Mouse (Mus musculus) myocyte (in vitro differentiated cells): ENCODE measurements around the gene Ahcy.

ENCODE experiments used
- MYOG ChIP-seq, 3 experiments: IDR thresholded peaks; one replicate each; pipeline ENCODE4 v1.6.1; 2011; ENCODE audit warnings: control low read depth in 2 of 3, low read depth in 2 of 3, mild to moderate bottlenecking in 2 of 3; ENCODE audit not compliant: insufficient read length in 2 of 3, control insufficient read depth in 1 of 3, insufficient read depth in 1 of 3
- POLR2A ChIP-seq: IDR thresholded peaks from one replicate; pipeline ENCODE4 v1.6.1; 2011; ENCODE audit warnings: low read depth, mild to moderate bottlenecking, control low read depth, moderate library complexity; ENCODE audit not compliant: insufficient read length
- TCF12 ChIP-seq: IDR thresholded peaks from one replicate; pipeline ENCODE4 v1.6.1; 2011; ENCODE audit warnings: mild to moderate bottlenecking, control low read depth; ENCODE audit not compliant: poor library complexity, insufficient read depth, severe bottlenecking
- TCF3 ChIP-seq: IDR thresholded peaks from one replicate; pipeline ENCODE4 v1.6.1; 2011; ENCODE audit warnings: low read depth, control low read depth; ENCODE audit not compliant: insufficient read length
- USF1 ChIP-seq: IDR thresholded peaks from one replicate; pipeline ENCODE4 v1.6.1; 2011; ENCODE audit warnings: low read depth, mild to moderate bottlenecking, control low read depth, moderate library complexity

- no peak for TF ChIP-seq TCF3
- TF ChIP-seq USF1: no peak
- no peak for TF ChIP-seq MYOG (IDR thresholded peaks at IDR 0.05; ENCODE audit: control insufficient read depth in 1 of 3, insufficient read depth in 1 of 3, insufficient read length in 2 of 3, low read depth in 2 of 3)
- TF ChIP-seq POLR2A: no peak
- no peak for TF ChIP-seq TCF12
Observed at GRCm38 (mm10) chr2:155071027-155071426, 3.3 kb downstream of the Ahcy start.
